Mouse (Mus musculus) bone marrow macrophage, adult 2 months (primary cell): ENCODE results near the gene Sdhb. TPM values are rescaled to one million over a fixed set of nuclear protein-coding genes. Genes with fewer than 3 reads are reported as not detected.

Experiments
- H3K27ac ChIP-seq: 2 replicates; pipeline ENCODE4 v1.5.1; 2012; ENCODE audit warnings: low read depth, low read length; ENCODE audit not compliant: insufficient read depth
- H3K4me1 ChIP-seq: 2 replicates; pipeline ENCODE4 v1.6.1; 2012; ENCODE audit warnings: low read length; ENCODE audit not compliant: control insufficient read depth, insufficient read depth
- H3K4me3 ChIP-seq: 2 replicates; pipeline ENCODE4 v1.5.1; 2012; ENCODE audit warnings: mild to moderate bottlenecking, low read length, moderate library complexity; ENCODE audit not compliant: insufficient read depth
- CTCF ChIP-seq: IDR thresholded peaks from 2 replicates; pipeline ENCODE4 v1.5.1; 2012; ENCODE audit warnings: low read depth, mild to moderate bottlenecking, low read length, moderate library complexity
- POLR2A ChIP-seq: IDR thresholded peaks from 2 replicates; pipeline ENCODE4 v1.6.1; 2012; ENCODE audit warnings: mild to moderate bottlenecking, low read depth, low read length, borderline replicate concordance
- polyA plus RNA-seq: library from polyadenylated mRNA; stranded (reverse); fragments of >200 nt; gene quantifications from 2 replicates; pipeline ENCODE4 v1.2.4, GENCODE M21; 2012; ENCODE audit not compliant: missing spikeins, insufficient read depth, insufficient read length

The Sdhb gene
- polyA plus RNA-seq, 1 experiment = 163 TPM

- TF ChIP-seq POLR2A (no peak), CTCF (no peak)
- no peak overlapping the region for H3K4me3 ChIP-seq
- H3K4me1 ChIP-seq = peaks cover 32% of the 10 kb centered on the region
- H3K27ac ChIP-seq = peak overlapping the region; percentile 60
Observed at GRCm38 (mm10) chr4:140971691-140972090, 10.7 kb downstream of the Sdhb start.

- Histone ChIP-seq H3K4me1 (peaks cover 32% of the 10 kb centered on the region), H3K27ac (peak overlapping the region; percentile 71; the same call in 1 of the 2 replicates)
Observed at GRCm38 (mm10) chr4:140974408-140974807, 13.4 kb downstream of the Sdhb start.

GRCm38 (mm10) chr4:140975356-140975755 is 14.4 kb downstream of the Sdhb start:
- peak overlapping the region; percentile 71 for H3K27ac ChIP-seq
- no peak for TF ChIP-seq CTCF
- TF ChIP-seq POLR2A = no peak
- peaks cover 32% of the 10 kb centered on the region for H3K4me1 ChIP-seq
- H3K4me3 ChIP-seq = no peak overlapping the region

More at GRCm38 (mm10) chr4:140974408-140974807, 13.4 kb downstream of the Sdhb start:
- H3K4me3 ChIP-seq = no peak overlapping the region
- TF ChIP-seq POLR2A (no peak), CTCF (no peak)

GRCm38 (mm10) chr4:140977278-140977677 is 16.3 kb downstream of the Sdhb start:
- no peak for TF ChIP-seq CTCF
- no peak for TF ChIP-seq POLR2A
- H3K27ac ChIP-seq = no peak overlapping the region
- H3K4me3 ChIP-seq = no peak overlapping the region
- H3K4me1 ChIP-seq = peaks cover 26% of the 10 kb centered on the region

- H3K4me3 ChIP-seq = no peak overlapping the region
- peaks cover 32% of the 10 kb centered on the region for H3K4me1 ChIP-seq
- no peak overlapping the region for H3K27ac ChIP-seq
- TF ChIP-seq CTCF (no peak), POLR2A (no peak)
Observed at GRCm38 (mm10) chr4:140977886-140978692, 17.1 kb downstream of the Sdhb start.

- Histone ChIP-seq H3K27ac (no peak overlapping the region), H3K4me1 (peaks cover 27% of the 10 kb centered on the region), H3K4me3 (no peak overlapping the region)
- TF ChIP-seq POLR2A (no peak), CTCF (peak; percentile 11; the same call in 1 of the 2 replicates)
Observed at GRCm38 (mm10) chr4:140981605-140982004, 20.6 kb downstream of the Sdhb start.

- Histone ChIP-seq H3K4me3 (no peak overlapping the region), H3K4me1 (peaks cover 27% of the 10 kb centered on the region), H3K27ac (peak overlapping the region; percentile 98)
- TF ChIP-seq CTCF (no peak), POLR2A (no peak)
Observed at GRCm38 (mm10) chr4:140982808-140983207, 21.8 kb downstream of the Sdhb start.

GRCm38 (mm10) chr4:140983442-140983841 is 22.4 kb downstream of the Sdhb start:
- TF ChIP-seq CTCF (no peak), POLR2A (no peak)
- H3K4me1 ChIP-seq = peaks cover 27% of the 10 kb centered on the region
- H3K4me3 ChIP-seq = no peak overlapping the region
- H3K27ac ChIP-seq = peak overlapping the region; percentile 98

GRCm38 (mm10) chr4:140984544-140984943 is 23.5 kb downstream of the Sdhb start:
- H3K4me3 ChIP-seq = no peak overlapping the region
- H3K27ac ChIP-seq = peak overlapping the region; percentile 90; the same call in 1 of the 2 replicates
- peaks cover 34% of the 10 kb centered on the region for H3K4me1 ChIP-seq
- TF ChIP-seq POLR2A (no peak), CTCF (no peak)

- Histone ChIP-seq H3K27ac (no peak overlapping the region), H3K4me3 (peak overlapping the region; percentile 97), H3K4me1 (peaks cover 43% of the 10 kb centered on the region)
- TF ChIP-seq POLR2A (no peak), CTCF (no peak)
Observed at GRCm38 (mm10) chr4:140986024-140986710, 25.2 kb downstream of the Sdhb start.
